Mouse (Mus musculus): ENCODE measurements around the gene Aars. TPM values are rescaled to one million over a fixed set of nuclear protein-coding genes. Genes with fewer than 3 reads are reported as not detected.
A peak's percentile ranks its signal among the peaks of the same experiment; 100 is the strongest.
"Not testable (repeated sequence)": the region's sequence is repeated elsewhere in the genome, so short reads cannot be mapped to it uniquely, and the experiment has no call there.

The Aars gene
- polyA plus RNA-seq, 1 experiment from 2014 or later = 43.2 TPM

DNA sequence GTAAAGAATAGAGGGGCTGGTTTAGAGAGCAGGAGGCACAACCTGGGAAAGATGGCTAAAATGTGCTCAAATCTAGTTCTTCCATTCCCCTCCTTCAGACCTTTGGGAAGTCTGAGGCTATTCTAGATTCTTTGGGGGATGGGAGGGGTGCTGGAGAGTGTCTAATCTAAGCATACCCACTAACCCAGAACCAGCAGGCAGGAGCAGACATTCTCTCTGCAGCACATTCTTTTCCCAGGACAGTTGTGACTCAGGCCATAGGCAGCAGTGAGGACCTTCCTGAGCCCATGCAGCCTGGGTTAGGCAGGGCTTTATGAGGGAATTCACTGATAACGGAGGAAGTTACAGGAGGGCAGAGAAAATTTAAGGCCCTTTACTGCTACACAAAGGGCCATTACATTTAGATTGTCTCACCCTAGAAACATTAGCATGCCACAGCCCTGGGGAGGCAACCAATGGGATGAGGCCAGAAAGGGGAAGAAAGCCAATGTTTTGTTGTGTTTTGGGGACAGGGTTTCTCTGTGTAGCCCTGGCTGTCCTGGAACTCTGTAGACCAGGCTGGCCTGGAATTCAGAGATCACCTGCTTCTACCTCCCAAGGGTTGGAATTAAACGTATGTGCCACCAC lies 26.1 kb downstream of the Aars start:
- Histone ChIP-seq H3K4me1 (ENCODE audit: control insufficient read depth, insufficient read depth, low read length) (peaks cover 13% of the 10 kb centered on the region; the same call in 1 of the 2 replicates), H3K27ac (ENCODE audit: low read length) (no peak overlapping the region), H3K4me3 (ENCODE audit: low read depth, low read length) (no peak overlapping the region), H3K4me2 (replicated peaks; ENCODE audit: low read depth, low read length) (no peak overlapping the region), H3K27me3 (ENCODE audit: control insufficient read depth, insufficient read depth, low read length) (no peaks in the 10 kb centered on the region), H3K36me3 (ENCODE audit: control insufficient read depth, insufficient read depth, low read length) (peaks cover 15% of the 10 kb centered on the region), H3K9me3 (ENCODE audit: control insufficient read depth, low read depth, low read length) (no peaks in the 10 kb centered on the region), H3K9ac (replicated peaks; ENCODE audit: low read depth, low read length) (no peak overlapping the region)
- no peak for ATAC-seq (ENCODE audit: insufficient number of reproducible peaks, insufficient read depth, low FRiP score, low read depth)
- 78% methylated on average over 2 of the region's 2 CpGs for WGBS

DNA sequence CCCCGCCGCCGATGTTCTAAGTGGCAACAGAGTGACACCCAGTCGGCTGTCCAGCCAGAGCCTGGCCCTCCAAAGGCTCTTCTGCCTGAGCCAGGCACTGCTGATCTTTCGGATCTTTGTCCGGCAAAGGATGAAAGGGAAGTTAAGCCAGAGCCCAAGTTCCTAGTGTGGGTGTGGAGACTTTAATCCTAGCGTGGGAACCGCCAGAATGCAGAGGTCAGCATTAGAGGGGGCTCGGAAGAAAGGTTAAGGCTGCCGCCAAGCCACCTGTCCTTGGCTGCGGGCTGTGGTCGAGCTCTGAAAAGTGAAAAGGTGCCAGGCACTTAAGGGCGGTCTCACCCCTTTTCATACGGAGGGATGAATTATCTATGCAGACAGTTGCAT lies 28.7 kb downstream of the Aars start:
- Histone ChIP-seq H3K9ac (replicated peaks; ENCODE audit: low read depth, low read length) (peak overlapping the region; percentile 40; the same call in 1 of the 2 replicates), H3K36me3 (ENCODE audit: control insufficient read depth, insufficient read depth, low read length) (peaks cover 3% of the 10 kb centered on the region; the same call in 1 of the 2 replicates), H3K4me1 (ENCODE audit: control insufficient read depth, insufficient read depth, low read length) (peaks cover 13% of the 10 kb centered on the region; the same call in 1 of the 2 replicates), H3K9me3 (ENCODE audit: control insufficient read depth, low read depth, low read length) (no peaks in the 10 kb centered on the region), H3K27me3 (ENCODE audit: control insufficient read depth, insufficient read depth, low read length) (no peaks in the 10 kb centered on the region), H3K27ac (ENCODE audit: low read length) (no peak overlapping the region), H3K4me2 (replicated peaks; ENCODE audit: low read depth, low read length) (peak overlapping the region; percentile 85), H3K4me3 (ENCODE audit: low read depth, low read length) (peak overlapping the region; percentile 68)
- 1% methylated on average over 14 of the region's 14 CpGs for WGBS
- no peak for ATAC-seq (ENCODE audit: insufficient number of reproducible peaks, insufficient read depth, low FRiP score, low read depth)

DNA sequence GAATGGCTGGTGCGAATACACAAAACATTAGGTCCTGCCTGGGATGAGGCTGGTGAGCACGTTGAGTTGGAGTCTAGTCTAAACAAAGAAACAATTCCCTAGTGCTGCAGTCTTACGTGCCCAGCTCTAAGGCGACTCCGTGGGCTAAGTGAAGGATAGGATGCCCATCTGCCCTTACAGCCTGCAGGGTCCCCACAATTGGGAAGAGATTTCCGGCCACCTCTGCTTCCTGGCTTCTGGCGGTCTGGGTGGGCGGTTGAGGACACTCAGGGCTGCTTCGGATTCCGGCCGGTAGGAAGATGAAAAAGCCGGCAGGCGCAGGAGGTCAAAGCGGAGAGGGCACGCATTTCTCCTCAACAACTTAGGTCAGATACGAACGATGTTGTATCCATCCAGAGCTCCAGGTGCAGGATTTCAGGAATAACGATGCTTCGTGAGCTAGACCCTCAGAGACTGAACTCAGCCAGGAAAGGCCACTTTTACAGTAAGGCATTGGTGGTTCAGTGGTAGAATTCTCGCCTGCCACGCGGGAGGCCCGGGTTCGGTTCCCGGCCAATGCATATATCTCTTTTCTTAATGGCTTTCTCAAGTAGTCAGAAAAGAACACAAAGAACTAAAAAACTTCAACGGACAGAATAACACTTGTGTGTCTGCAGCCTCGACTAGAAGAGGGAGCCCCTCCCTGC lies 29.3 kb downstream of the Aars start:
- H3K9ac ChIP-seq (replicated peaks; ENCODE audit: low read depth, low read length) = peak overlapping the region; percentile 40; the same call in 1 of the 2 replicates
- no peaks in the 10 kb centered on the region for H3K27me3 ChIP-seq (ENCODE audit: control insufficient read depth, insufficient read depth, low read length)
- H3K36me3 ChIP-seq (ENCODE audit: control insufficient read depth, insufficient read depth, low read length) = peaks cover 3% of the 10 kb centered on the region; the same call in 1 of the 2 replicates
- peak overlapping the region; percentile 68 for H3K4me3 ChIP-seq (ENCODE audit: low read depth, low read length)
- H3K4me1 ChIP-seq (ENCODE audit: control insufficient read depth, insufficient read depth, low read length) = peaks cover 10% of the 10 kb centered on the region; the same call in 1 of the 2 replicates
- no peaks in the 10 kb centered on the region for H3K9me3 ChIP-seq (ENCODE audit: control insufficient read depth, low read depth, low read length)
- under 1% methylated on average over 27 of the region's 27 CpGs for WGBS
- peak; percentile 92 for ATAC-seq (ENCODE audit: insufficient number of reproducible peaks, insufficient read depth, low FRiP score, low read depth)
- peak overlapping the region; percentile 85 for H3K4me2 ChIP-seq (replicated peaks; ENCODE audit: low read depth, low read length)
- H3K27ac ChIP-seq (ENCODE audit: low read length) = peak overlapping the region; percentile 33; the same call in 1 of the 2 replicates

DNA sequence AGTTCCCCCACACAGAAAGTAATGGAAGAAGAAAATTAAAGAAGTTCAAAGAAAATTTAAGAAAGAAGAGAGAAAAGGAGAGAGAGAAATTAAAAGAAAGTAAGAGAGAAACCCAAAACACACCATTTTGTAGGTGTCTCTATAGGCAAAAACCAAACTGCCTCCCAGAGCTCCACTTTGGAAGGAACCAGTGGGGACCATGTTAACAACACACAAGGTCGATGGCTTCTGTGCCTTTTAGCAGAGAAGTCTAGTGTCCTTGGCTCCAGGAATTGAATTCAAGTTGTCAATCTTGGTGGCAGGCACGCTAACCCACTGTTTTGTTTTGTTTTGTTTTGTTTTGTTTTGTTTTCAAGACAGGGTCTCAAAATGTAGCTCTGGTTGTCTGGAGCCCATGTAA lies 29.9 kb downstream of the Aars start:
- no peaks in the 10 kb centered on the region for H3K9me3 ChIP-seq (ENCODE audit: control insufficient read depth, low read depth, low read length)
- no peak overlapping the region for H3K9ac ChIP-seq (replicated peaks; ENCODE audit: low read depth, low read length)
- H3K27ac ChIP-seq (ENCODE audit: low read length) = peak overlapping the region; percentile 44; the same call in 1 of the 2 replicates
- peak overlapping the region; percentile 85 for H3K4me2 ChIP-seq (replicated peaks; ENCODE audit: low read depth, low read length)
- 60% methylated on average over 2 of the region's 2 CpGs for WGBS
- H3K4me1 ChIP-seq (ENCODE audit: control insufficient read depth, insufficient read depth, low read length) = 0 out of 2 replicates have a peak, but pooled peaks cover 5% of the 10 kb centered on the region
- no peaks in the 10 kb centered on the region for H3K27me3 ChIP-seq (ENCODE audit: control insufficient read depth, insufficient read depth, low read length)
- H3K4me3 ChIP-seq (ENCODE audit: low read depth, low read length) = 0 out of 2 replicates have a peak overlapping the region, but pooled peaks have one; percentile 68
- no peak for ATAC-seq (ENCODE audit: insufficient number of reproducible peaks, insufficient read depth, low FRiP score, low read depth)
- no peaks in the 10 kb centered on the region; the same call in 1 of the 2 replicates for H3K36me3 ChIP-seq (ENCODE audit: control insufficient read depth, insufficient read depth, low read length)

DNA sequence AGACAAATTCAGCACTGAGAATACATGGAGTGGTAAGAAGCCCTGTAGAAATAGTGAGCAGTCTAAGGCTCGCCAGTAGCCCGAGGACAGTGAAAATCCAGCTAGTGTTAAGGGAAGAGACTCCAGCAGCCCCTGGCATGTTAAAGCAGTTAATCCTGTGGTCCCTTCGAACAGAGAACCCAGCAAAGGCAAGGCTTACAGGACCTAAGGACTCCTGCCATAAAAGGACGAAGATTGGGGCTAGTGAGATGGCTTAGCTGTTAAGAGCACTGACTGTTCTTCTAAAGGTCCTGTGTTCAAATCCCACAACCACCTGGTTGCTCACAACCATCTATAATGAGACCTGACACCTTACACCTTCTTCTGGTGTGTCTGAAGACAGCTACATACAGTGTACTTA lies 33.4 kb downstream of the Aars start:
- no peak overlapping the region for H3K4me2 ChIP-seq (replicated peaks; ENCODE audit: low read depth, low read length)
- H3K4me1 ChIP-seq (ENCODE audit: control insufficient read depth, insufficient read depth, low read length) = 0 out of 2 replicates have a peak, but pooled peaks cover 3% of the 10 kb centered on the region
- H3K9ac ChIP-seq (replicated peaks; ENCODE audit: low read depth, low read length) = no peak overlapping the region
- no peaks in the 10 kb centered on the region for H3K36me3 ChIP-seq (ENCODE audit: control insufficient read depth, insufficient read depth, low read length)
- H3K4me3 ChIP-seq (ENCODE audit: low read depth, low read length) = no peak overlapping the region
- ATAC-seq (ENCODE audit: insufficient number of reproducible peaks, insufficient read depth, low FRiP score, low read depth) = no peak
- WGBS = 66% methylated on average over 4 of the region's 4 CpGs
- H3K9me3 ChIP-seq (ENCODE audit: control insufficient read depth, low read depth, low read length) = no peaks in the 10 kb centered on the region
- no peak overlapping the region for H3K27ac ChIP-seq (ENCODE audit: low read length)
- H3K27me3 ChIP-seq (ENCODE audit: control insufficient read depth, insufficient read depth, low read length) = no peaks in the 10 kb centered on the region

DNA sequence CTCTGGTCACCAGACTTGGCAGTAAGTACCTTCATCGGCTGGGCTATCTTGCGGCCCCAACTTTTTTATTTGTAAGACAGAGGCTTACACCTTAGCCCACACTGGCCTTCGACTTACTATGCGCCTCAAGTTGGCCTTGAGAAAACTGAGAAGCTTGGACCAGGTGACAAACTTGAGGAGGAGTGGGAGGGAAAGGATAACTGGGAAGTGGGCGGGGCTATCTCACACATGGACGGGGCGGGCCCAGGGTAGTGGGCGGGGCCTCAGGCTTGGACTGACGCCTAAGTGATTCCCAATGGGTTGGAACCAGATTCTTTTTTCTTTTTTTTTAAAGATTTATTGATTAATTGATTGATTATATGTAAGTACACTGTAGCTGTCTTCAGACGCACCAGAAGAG lies 34.5 kb downstream of the Aars start:
- ATAC-seq (ENCODE audit: insufficient number of reproducible peaks, insufficient read depth, low FRiP score, low read depth) = no peak

DNA sequence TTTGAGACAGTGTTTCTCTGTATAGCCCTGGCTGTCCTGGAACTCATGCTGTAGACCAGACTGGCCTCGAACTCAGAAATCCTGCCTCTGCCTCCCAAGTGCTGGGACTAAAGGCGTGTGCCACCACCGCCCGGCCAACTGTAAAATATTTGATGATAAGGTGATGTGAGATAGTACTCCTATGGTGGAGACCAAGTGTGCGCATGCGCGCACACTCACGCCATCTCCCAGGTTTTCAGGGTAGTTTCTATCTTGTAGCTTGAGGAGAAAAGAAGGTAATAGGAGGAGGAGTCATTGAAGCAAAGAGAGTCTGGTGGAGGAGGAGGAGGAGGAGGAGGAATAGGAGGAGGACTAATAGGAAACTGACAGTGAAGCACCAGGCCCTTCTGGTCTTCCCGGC lies 35.7 kb downstream of the Aars start:
- H3K36me3 ChIP-seq (ENCODE audit: control insufficient read depth, insufficient read depth, low read length); H3K27ac ChIP-seq (ENCODE audit: low read length); H3K9ac ChIP-seq (replicated peaks; ENCODE audit: low read depth, low read length); ATAC-seq (ENCODE audit: insufficient number of reproducible peaks, insufficient read depth, low FRiP score, low read depth); H3K4me1 ChIP-seq (ENCODE audit: control insufficient read depth, insufficient read depth, low read length); H3K27me3 ChIP-seq (ENCODE audit: control insufficient read depth, insufficient read depth, low read length); H3K4me2 ChIP-seq (replicated peaks; ENCODE audit: low read depth, low read length); H3K4me3 ChIP-seq (ENCODE audit: low read depth, low read length); H3K9me3 ChIP-seq (ENCODE audit: control insufficient read depth, low read depth, low read length): not testable (repeated sequence)
- 90% methylated on average over 9 of the region's 9 CpGs for WGBS

More for the DNA sequence above, 34.5 kb downstream of the Aars start:
- Histone ChIP-seq H3K36me3 (ENCODE audit: control insufficient read depth, insufficient read depth, low read length) (no peaks in the 10 kb centered on the region), H3K9ac (replicated peaks; ENCODE audit: low read depth, low read length) (no peak overlapping the region), H3K27me3 (ENCODE audit: control insufficient read depth, insufficient read depth, low read length) (no peaks in the 10 kb centered on the region), H3K4me1 (ENCODE audit: control insufficient read depth, insufficient read depth, low read length) (no peaks in the 10 kb centered on the region), H3K4me2 (replicated peaks; ENCODE audit: low read depth, low read length) (no peak overlapping the region), H3K4me3 (ENCODE audit: low read depth, low read length) (no peak overlapping the region), H3K9me3 (ENCODE audit: control insufficient read depth, low read depth, low read length) (no peaks in the 10 kb centered on the region), H3K27ac (ENCODE audit: low read length) (no peak overlapping the region)
- 29% methylated on average over 10 of the region's 10 CpGs for WGBS

DNA sequence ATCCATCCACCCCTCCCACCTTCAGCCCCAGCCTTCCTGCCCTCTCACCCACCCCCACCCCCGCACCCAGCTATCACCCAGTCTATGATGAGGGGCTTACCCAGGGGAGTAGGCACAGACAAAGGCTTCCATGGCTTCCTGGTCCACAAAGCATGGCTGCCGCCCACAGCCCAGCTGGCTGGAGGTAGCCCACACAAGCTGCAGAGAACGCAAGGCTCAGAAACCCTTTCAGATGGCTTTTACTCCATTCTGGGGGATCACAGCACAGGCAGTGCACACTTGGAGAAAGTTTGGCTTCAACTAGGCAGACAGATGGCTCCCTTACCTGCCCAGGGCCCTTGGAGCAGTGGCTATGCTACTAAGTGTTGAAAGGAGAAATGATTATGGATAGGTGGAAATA lies 43.0 kb downstream of the Aars start:
- no peak for ATAC-seq (ENCODE audit: insufficient number of reproducible peaks, insufficient read depth, low FRiP score, low read depth)
- 70% methylated on average over 3 of the region's 3 CpGs for WGBS

More for the DNA sequence above, 43.0 kb downstream of the Aars start:
- Histone ChIP-seq H3K4me2 (replicated peaks; ENCODE audit: low read depth, low read length) (no peak overlapping the region), H3K4me3 (ENCODE audit: low read depth, low read length) (no peak overlapping the region), H3K27me3 (ENCODE audit: control insufficient read depth, insufficient read depth, low read length) (no peaks in the 10 kb centered on the region), H3K27ac (ENCODE audit: low read length) (no peak overlapping the region), H3K9me3 (ENCODE audit: control insufficient read depth, low read depth, low read length) (no peaks in the 10 kb centered on the region), H3K4me1 (ENCODE audit: control insufficient read depth, insufficient read depth, low read length) (no peaks in the 10 kb centered on the region), H3K9ac (replicated peaks; ENCODE audit: low read depth, low read length) (no peak overlapping the region), H3K36me3 (ENCODE audit: control insufficient read depth, insufficient read depth, low read length) (no peaks in the 10 kb centered on the region)
